Comparison of ENCODE assay signal across 9 mouse cellular contexts in genomic region chr13:45512531-45512930, GRCm38 (mm10). TPM values are rescaled to one million over a fixed set of nuclear protein-coding genes. Genes with fewer than 3 reads are reported as not detected.
DNase-seq lines count a peak whose midpoint lies in the region; ATAC-seq and TF ChIP-seq lines count a peak whose summit lies in the region.
"Had no signal": no experiment of that assay in that cellular context is flagged by ENCODE, and none has a peak within 500 bp of the region (broad histone marks: within the 10 kb centered on the region; RNA-seq: fewer than 3 reads in every experiment).

No protein-coding gene starts in this region.

- DNase-seq in hindbrain, embryonic 10.5 days (ENCODE audit: low spot score), result no peak
- DNase-seq in embryonic facial prominence, embryonic 11.5 days (ENCODE audit: low spot score), result peak; percentile 21
- DNase-seq in lung, postnatal 10 days, result peak; percentile 36
- no peak for DNase-seq in cerebellum, adult 2 months
- no peak for DNase-seq in adrenal gland, postnatal 10 days
- DNase-seq in gastrocnemius, adult 18-20 months (ENCODE audit: low spot score), result no peak

- H3K4me2 ChIP-seq in hindbrain, embryonic 12.5 days (replicated peaks), result no peak overlapping the region
- H3K4me2 ChIP-seq in embryonic facial prominence, embryonic 11.5 days (ENCODE audit: low read depth, low read length), result no peak overlapping the region
- H3K4me2 ChIP-seq in kidney, embryonic 15.5 days, result no peak overlapping the region
- H3K4me2 ChIP-seq: neural tube, embryonic 12.5 days had no signal

- H3K9me3 ChIP-seq in hindbrain, embryonic 10.5 days, result no peaks in the 10 kb centered on the region
- H3K9me3 ChIP-seq in hindbrain, embryonic 12.5 days (replicated peaks), result no peaks in the 10 kb centered on the region
- no peaks in the 10 kb centered on the region for H3K9me3 ChIP-seq in embryonic facial prominence, embryonic 11.5 days (replicated peaks; ENCODE audit: control insufficient read depth, low read length)
- no peaks in the 10 kb centered on the region for H3K9me3 ChIP-seq in kidney, embryonic 15.5 days (replicated peaks)
- H3K9me3 ChIP-seq: neural tube, embryonic 12.5 days had no signal

- peaks cover 55% of the 10 kb centered on the region for H3K27me3 ChIP-seq in hindbrain, embryonic 10.5 days (ENCODE audit: insufficient read depth, poor library complexity, severe bottlenecking)
- peaks cover 16% of the 10 kb centered on the region for H3K27me3 ChIP-seq in hindbrain, embryonic 12.5 days
- H3K27me3 ChIP-seq in embryonic facial prominence, embryonic 11.5 days (ENCODE audit: control insufficient read depth, insufficient read depth, low read length), result 0 out of 2 replicates have a peak, but pooled peaks cover 2% of the 10 kb centered on the region
- no peaks in the 10 kb centered on the region for H3K27me3 ChIP-seq in kidney, embryonic 15.5 days
- H3K27me3 ChIP-seq in cerebellum, adult 2 months (ENCODE audit: control insufficient read depth, insufficient read depth, low read length), result no peaks in the 10 kb centered on the region
- H3K27me3 ChIP-seq: neural tube, embryonic 12.5 days had no signal

- H3K4me3 ChIP-seq in hindbrain, embryonic 10.5 days, result no peak overlapping the region
- no peak overlapping the region for H3K4me3 ChIP-seq in hindbrain, embryonic 12.5 days
- H3K4me3 ChIP-seq in embryonic facial prominence, embryonic 11.5 days (ENCODE audit: low read depth, low read length), result no peak overlapping the region
- H3K4me3 ChIP-seq in kidney, embryonic 15.5 days (replicated peaks), result no peak overlapping the region
- H3K4me3 ChIP-seq in cerebellum, adult 2 months (replicated peaks; ENCODE audit: insufficient read depth, low read depth, low read length), result no peak overlapping the region
- H3K4me3 ChIP-seq: neural tube, embryonic 12.5 days had no signal

- 81% methylated on average over 8 of the region's 8 CpGs for WGBS in hindbrain, embryonic 10.5 days
- 78% methylated on average over 8 of the region's 8 CpGs for WGBS in hindbrain, embryonic 12.5 days
- WGBS in embryonic facial prominence, embryonic 11.5 days, result 72% methylated on average over 8 of the region's 8 CpGs
- WGBS in kidney, embryonic 15.5 days, result 66% methylated on average over 8 of the region's 8 CpGs
- WGBS in cerebellum, adult 2 months, result 70% methylated on average over 8 of the region's 8 CpGs

- H3K27ac ChIP-seq in hindbrain, embryonic 10.5 days, result peak overlapping the region; percentile 31
- no peak overlapping the region for H3K27ac ChIP-seq in hindbrain, embryonic 12.5 days
- H3K27ac ChIP-seq in embryonic facial prominence, embryonic 11.5 days (replicated peaks; ENCODE audit: low read depth, low read length), result no peak overlapping the region
- peak overlapping the region; percentile 71 for H3K27ac ChIP-seq in kidney, embryonic 15.5 days
- no peak overlapping the region for H3K27ac ChIP-seq in cerebellum, adult 2 months (ENCODE audit: insufficient read depth, low read length)
- H3K27ac ChIP-seq: neural tube, embryonic 12.5 days had no signal

- TF ChIP-seq CTCF in cerebellum, adult 2 months (IDR thresholded peaks at IDR 0.05; ENCODE audit: borderline replicate concordance, insufficient read depth, low read depth, low read length), result no peak

- TF ChIP-seq POLR2A in cerebellum, adult 2 months (IDR thresholded peaks at IDR 0.05; ENCODE audit: borderline replicate concordance, insufficient read depth, low read length), result no peak

- peaks cover 57% of the 10 kb centered on the region for H3K4me1 ChIP-seq in hindbrain, embryonic 10.5 days (replicated peaks)
- H3K4me1 ChIP-seq in hindbrain, embryonic 12.5 days, result peaks cover 38% of the 10 kb centered on the region
- no peaks in the 10 kb centered on the region; the same call in 1 of the 2 replicates for H3K4me1 ChIP-seq in embryonic facial prominence, embryonic 11.5 days (ENCODE audit: control insufficient read depth, insufficient read depth, low read length)
- peaks cover 92% of the 10 kb centered on the region for H3K4me1 ChIP-seq in kidney, embryonic 15.5 days
- peaks cover 8% of the 10 kb centered on the region for H3K4me1 ChIP-seq in cerebellum, adult 2 months (ENCODE audit: control insufficient read depth, insufficient read depth, low read length)

- no peak overlapping the region for H3K9ac ChIP-seq in hindbrain, embryonic 12.5 days
- no peak overlapping the region for H3K9ac ChIP-seq in embryonic facial prominence, embryonic 11.5 days (replicated peaks; ENCODE audit: low read length)
- no peak overlapping the region for H3K9ac ChIP-seq in kidney, embryonic 15.5 days
- H3K9ac ChIP-seq: neural tube, embryonic 12.5 days had no signal

- ATAC-seq in hindbrain, embryonic 12.5 days (ENCODE audit: low FRiP score), result no peak
- no peak for ATAC-seq in embryonic facial prominence, embryonic 11.5 days (replicated peaks; ENCODE audit: insufficient number of reproducible peaks, low FRiP score, low TSS enrichment, low read depth)
- no peak for ATAC-seq in kidney, embryonic 15.5 days (replicated peaks; ENCODE audit: low FRiP score)

- H3K36me3 ChIP-seq in hindbrain, embryonic 10.5 days, result no peaks in the 10 kb centered on the region
- H3K36me3 ChIP-seq in hindbrain, embryonic 12.5 days, result no peaks in the 10 kb centered on the region
- H3K36me3 ChIP-seq in embryonic facial prominence, embryonic 11.5 days (replicated peaks; ENCODE audit: control insufficient read depth, insufficient read depth, low read depth, low read length), result no peaks in the 10 kb centered on the region
- no peaks in the 10 kb centered on the region for H3K36me3 ChIP-seq in kidney, embryonic 15.5 days
- H3K36me3 ChIP-seq: neural tube, embryonic 12.5 days had no signal

RNA-seq across cellular contexts. Expression of gene Gmpr, which starts 5.3 kb away (rescaled TPM):
- 38.3 and 44.1 TPM in 2 replicates for polyA plus RNA-seq in hindbrain, embryonic 10.5 days (2016; fragmentation: Nextera tagmentation; extraction: Ambion mirVana)
- 19.3 and 20.8 TPM in 2 replicates for polyA plus RNA-seq in hindbrain, embryonic 12.5 days (2016; fragmentation: Nextera tagmentation; extraction: Ambion mirVana)
- polyA plus RNA-seq in embryonic facial prominence, embryonic 11.5 days (2014; fragmentation: Nextera tagmentation; extraction: Ambion mirVana), result 21.9 and 23.0 TPM in 2 replicates
- polyA plus RNA-seq in kidney, embryonic 15.5 days (2015; fragmentation: Nextera tagmentation; extraction: Ambion mirVana), result 49.9 and 52.1 TPM in 2 replicates
- 69.1 TPM in 2 replicates for polyA plus RNA-seq in cerebellum, adult 2 months (2012; rRNA removed)
- total RNA-seq in adrenal gland, postnatal 10 days (2021), result 100 to 1,000 TPM; 118 to 230 TPM
- total RNA-seq in gastrocnemius, adult 18-20 months (2021), result 100 to 1,000 TPM; 180 to 190 TPM

Comparison
In these comparisons a context has a peak if more than half of its experiments do, and no peak if none do; other contexts are left out.
1. H3K27ac ChIP-seq: peak in hindbrain, embryonic 10.5 days (single experiment) and kidney, embryonic 15.5 days (single experiment); none in hindbrain, embryonic 12.5 days (single experiment), embryonic facial prominence, embryonic 11.5 days (single experiment) and cerebellum, adult 2 months (single experiment).
2. DNase-seq: peak in embryonic facial prominence, embryonic 11.5 days (single experiment) and lung, postnatal 10 days (single experiment); none in hindbrain, embryonic 10.5 days (single experiment), cerebellum, adult 2 months (0 of 2), adrenal gland, postnatal 10 days (single experiment) and gastrocnemius, adult 18-20 months (single experiment).